ENCODE assay signal across 8 mouse cellular contexts in the genomic region with DNA sequence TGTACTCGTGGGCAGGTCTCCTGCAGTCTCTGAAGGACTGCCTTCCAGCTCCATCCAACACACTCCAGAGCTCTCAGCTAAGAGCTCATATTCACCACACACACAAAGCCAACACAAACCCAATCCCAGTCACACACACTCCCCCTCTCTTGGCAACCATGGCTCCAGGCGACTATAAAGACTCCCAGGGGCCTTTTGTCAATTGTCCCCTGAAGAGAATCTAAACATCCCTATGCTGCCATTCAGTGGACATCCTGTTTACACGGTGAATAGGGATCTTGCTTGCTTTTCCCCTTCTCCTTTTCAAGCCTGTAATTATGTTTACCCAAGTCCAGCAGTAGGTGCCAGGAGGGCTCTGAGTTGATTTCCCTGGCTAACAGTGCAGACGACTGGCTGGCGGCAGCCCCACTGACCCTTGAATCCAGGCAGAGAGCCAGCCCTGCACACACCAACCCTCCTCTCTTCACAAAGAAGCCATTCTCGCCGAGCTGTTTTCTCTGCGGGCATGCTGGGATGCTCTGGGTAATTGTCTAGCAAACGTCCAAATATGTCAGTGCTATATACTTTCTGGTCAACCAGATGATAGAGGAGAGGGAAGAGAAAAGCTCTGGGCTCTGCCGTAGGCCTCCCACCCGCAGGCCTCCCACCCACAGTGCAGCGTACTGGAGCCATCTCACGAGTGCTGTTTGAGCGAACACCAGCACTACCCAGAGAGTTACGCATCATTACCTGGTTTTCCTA.
DNase-seq lines count a peak whose midpoint lies in the region; ATAC-seq and TF ChIP-seq lines count a peak whose summit lies in the region.

No protein-coding gene starts in this region.

- peaks cover 2% of the 10 kb centered on the region; the same call in 1 of the 2 replicates for H3K4me1 ChIP-seq in forebrain, embryonic 11.5 days (replicated peaks; ENCODE audit: control insufficient read depth, insufficient read depth, low read length)

- no peak overlapping the region; the same call in 1 of the 2 replicates for H3K9ac ChIP-seq in forebrain, embryonic 11.5 days (ENCODE audit: low read length)

- H3K27me3 ChIP-seq in forebrain, embryonic 11.5 days (ENCODE audit: control insufficient read depth, insufficient read depth, low read length), result peaks cover 24% of the 10 kb centered on the region

- intact Hi-C loops in gastrocnemius, adult 2 months (cut with DNase I), result no loop called here
- intact Hi-C loops in heart, postnatal 36 days (cut with DNase I), result no loop called here

- H3K9me3 ChIP-seq in forebrain, embryonic 11.5 days (ENCODE audit: control insufficient read depth, low read length), result no peaks in the 10 kb centered on the region

- peak; percentile 89 for ATAC-seq in forebrain, embryonic 11.5 days (replicated peaks; ENCODE audit: low FRiP score)
- no peak for ATAC-seq in megakaryocyte progenitor cell, adult 5-6 weeks (replicated peaks; ENCODE audit: poor library complexity)

- H3K27ac ChIP-seq in gastrocnemius, adult 2 months, result no peak overlapping the region
- peak overlapping the region; percentile 14; the same call in 1 of the 2 replicates for H3K27ac ChIP-seq in forebrain, embryonic 11.5 days (ENCODE audit: low read depth, low read length)

- TF ChIP-seq CTCF in gastrocnemius, adult 2 months (IDR thresholded peaks at IDR 0.05), result no peak

- peak overlapping the region; percentile 24; the same call in 1 of the 2 replicates for H3K4me2 ChIP-seq in forebrain, embryonic 11.5 days (ENCODE audit: low read depth, low read length, severe bottlenecking)

- H3K4me3 ChIP-seq in gastrocnemius, adult 2 months, result no peak overlapping the region
- H3K4me3 ChIP-seq in forebrain, embryonic 11.5 days (ENCODE audit: low read depth, low read length), result no peak overlapping the region

- H3K36me3 ChIP-seq in forebrain, embryonic 11.5 days (ENCODE audit: control insufficient read depth, insufficient read depth, low read length), result no peaks in the 10 kb centered on the region

- 8% methylated on average over 15 of the region's 15 CpGs for WGBS in forebrain, embryonic 11.5 days

- DNase-seq in gastrocnemius, adult 2 months, result peak; percentile 24
- no peak for DNase-seq in gastrocnemius, adult 8-10 months (ENCODE audit: low spot score in 2 of 2)
- peak; percentile 75 for DNase-seq in forebrain, embryonic 11.5 days (ENCODE audit: low spot score)
- peak; percentile 56 to 66 for DNase-seq in heart, postnatal 36 days
- peak; percentile 22 to 72 for DNase-seq in layer of hippocampus, adult 18-20 months (ENCODE audit: low spot score in 2 of 2)
- DNase-seq in lung, adult 18-20 months, result peak; percentile 89 to 90
- DNase-seq in retina, adult 2 months (ENCODE audit: low read depth, low spot score), result peak; percentile 8

Comparison
In these comparisons a context has a peak if more than half of its experiments do, and no peak if none do; other contexts are left out.
1. DNase-seq: peak in gastrocnemius, adult 2 months (single experiment), forebrain, embryonic 11.5 days (single experiment), heart, postnatal 36 days (2 of 2), layer of hippocampus, adult 18-20 months (2 of 2), lung, adult 18-20 months (2 of 2) and retina, adult 2 months (single experiment); none in gastrocnemius, adult 8-10 months (0 of 2).